Mouse (Mus musculus) lung, adult 18-20 months (tissue): ENCODE measurements around the gene Abcb1a.

ENCODE experiments used
- DNase-seq, 2 experiments: peaks; one replicate each; pipeline ENCODE4 v3.0.0; 2022; ENCODE audit warnings: mixed read lengths in 2 of 2

The Abcb1a gene

DNA sequence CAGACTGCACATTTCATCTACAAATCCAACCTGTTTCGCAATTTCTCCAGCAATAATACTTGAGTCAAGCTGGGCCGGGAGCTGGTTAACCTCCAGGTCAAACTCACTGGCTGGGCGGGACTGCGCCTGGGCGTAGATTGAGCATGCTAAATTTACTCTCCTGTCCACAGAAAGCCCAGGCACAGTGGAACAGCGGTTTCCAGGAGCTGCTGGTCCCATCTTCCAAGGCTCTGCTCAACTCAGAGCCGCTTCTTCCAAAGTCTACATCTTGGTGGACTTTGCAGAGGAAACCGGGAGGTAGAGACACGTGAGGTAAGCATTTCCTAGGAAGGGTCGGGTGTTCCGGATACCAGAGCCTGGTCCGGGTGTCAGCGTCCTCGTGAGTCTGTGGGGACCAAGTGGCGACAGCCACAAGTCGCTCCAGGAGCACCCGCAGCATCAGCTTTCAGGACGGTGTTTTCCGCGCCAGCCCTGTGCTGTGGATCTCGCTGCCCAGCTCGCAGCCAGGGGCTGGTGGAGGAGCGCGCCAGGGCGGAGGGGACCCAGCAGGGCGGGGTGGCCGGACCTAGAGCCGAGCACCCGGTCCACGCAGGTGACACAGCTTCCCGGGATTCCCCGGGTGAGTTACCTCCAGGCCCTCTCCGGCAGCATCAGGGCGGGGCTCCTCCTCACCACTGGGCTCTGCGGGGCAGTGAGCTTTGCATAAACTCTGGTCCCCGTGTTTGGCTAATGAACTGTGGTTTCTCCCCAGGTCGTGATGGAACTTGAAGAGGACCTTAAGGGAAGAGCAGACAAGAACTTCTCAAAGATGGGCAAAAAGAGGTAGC, at the start of gene Abcb1a:
TSS of gene Abcb1a (plus strand) at position 167 of the 827 bp plus-strand sequence.
- DNase-seq = peak; percentile 53 to 62

DNA sequence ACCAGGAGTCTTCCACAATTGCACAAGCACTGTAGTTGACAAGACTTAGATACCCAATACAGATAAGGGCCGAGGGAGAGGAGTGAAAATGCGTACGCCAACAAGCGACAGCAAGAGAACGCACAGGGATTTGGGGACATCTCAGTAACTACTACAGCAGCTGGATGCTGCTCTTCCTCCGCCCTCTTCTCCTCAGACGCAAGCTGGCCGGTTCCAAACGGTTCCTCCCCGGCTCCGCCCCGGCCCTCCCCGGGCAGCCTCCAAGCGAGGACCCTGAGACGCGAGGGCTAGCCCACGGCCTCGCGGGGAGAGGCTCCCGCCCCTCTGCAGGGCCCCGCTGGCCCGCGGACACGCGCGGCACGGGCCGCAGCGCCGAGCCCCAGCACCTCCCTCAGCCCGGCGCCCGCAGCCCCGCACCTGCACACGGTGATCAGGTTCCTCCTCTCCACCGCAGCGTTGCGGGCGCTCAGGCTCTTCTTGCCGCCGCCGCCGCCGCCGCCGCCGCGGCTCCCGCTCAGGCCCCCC, 37.7 kb upstream of the Abcb1a start:
- peak; percentile 34 to 35 for DNase-seq

DNA sequence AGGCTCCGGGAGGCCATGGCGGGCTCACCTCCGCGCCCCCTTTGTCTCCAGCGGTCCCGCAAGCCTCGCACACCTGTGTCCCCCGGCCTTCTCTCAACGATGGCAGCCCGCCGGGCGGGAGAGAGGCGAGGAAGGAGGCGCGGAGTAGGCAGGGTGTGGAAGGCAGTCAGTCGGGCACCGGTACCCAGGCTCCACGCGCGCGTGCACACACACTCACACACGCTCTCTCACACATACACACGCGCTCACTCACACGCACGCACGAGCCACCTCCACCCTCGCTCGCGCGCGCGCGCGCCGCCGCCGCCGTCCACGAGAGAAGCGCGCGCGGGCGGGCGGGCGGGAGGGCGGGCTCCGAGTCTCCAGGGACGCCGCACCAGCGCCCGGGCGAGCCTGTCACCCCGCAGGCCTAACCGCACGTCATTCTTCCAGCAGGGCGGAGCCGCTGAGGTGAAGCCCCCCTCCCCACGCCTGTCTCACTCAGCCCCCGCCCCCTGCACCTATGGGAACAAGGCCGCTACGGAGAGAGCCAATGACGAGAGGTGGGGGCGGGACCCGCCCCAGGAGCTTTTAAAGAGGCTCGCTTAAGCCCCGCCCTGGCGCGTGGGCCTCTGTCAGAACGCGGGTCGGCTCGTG, 37.2 kb upstream of the Abcb1a start, which contains the start of gene Rundc3b:
TSS of gene Rundc3b (minus strand) at position 357 of the 636 bp plus-strand sequence.
- DNase-seq = peak; percentile 90 to 93

GRCm38 (mm10) chr5:8632901-8633300, 27.0 kb upstream of the Abcb1a start:
- DNase-seq = no peak

DNA sequence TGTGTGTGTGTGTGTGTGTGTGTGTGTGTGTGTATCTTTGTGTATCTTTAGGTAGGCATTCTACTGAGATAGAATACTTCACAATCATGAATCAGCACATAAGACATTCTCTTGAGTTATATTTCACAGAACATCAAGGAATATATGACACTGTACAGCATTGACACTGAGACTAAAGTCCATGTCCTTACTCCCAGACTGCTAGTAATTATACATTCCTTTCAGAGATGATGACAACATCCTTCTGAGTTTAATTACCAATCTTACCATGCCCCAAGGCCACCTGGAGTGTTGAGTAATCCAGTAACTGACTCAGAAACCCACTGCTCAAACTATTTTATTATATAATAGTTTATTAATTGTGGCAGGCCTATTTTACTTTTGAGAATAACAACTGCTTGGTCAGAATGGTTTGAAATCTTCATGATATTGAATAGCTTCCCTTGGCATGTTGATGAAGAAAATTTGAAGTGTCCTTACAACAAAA, 25.3 kb upstream of the Abcb1a start:
- DNase-seq = no peak

DNA sequence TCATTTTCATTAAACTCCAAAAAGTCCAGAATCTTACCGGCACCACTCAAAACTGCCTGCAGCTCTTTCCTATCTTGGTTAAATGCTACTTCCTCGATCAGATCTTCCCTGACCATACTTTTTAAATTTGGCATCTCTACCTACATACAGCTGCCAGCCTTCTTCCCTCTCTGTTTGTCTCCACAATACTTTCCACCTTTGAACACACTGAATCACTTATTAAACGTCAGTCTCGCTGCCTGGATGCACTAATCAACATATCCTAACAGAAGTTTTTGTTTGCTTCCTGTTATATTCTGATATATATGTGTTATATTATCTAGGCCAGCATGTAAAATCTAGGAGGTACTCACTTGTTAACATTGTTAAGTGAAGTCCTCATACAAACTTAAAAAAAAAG, 11.6 kb upstream of the Abcb1a start:
- no peak for DNase-seq

DNA sequence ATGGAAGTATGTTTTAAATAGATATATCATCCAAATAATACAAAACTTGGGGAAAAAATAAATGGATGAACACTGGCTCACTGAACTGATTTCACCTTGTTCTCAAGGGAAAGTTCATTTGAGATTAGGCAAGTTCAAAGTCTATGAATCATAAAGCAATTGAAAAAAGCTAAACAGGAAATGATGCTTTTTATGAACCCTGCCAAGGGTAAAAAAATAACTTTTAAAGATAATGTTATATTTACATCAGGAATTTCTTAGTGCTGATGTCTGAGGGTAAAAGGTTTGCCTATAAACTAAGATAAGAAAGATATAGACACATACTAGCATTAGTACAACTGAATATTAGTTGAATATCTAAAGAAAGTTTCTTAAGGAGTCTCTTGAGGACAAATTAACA, 11.1 kb upstream of the Abcb1a start:
- DNase-seq = no peak

GRCm38 (mm10) chr5:8652085-8652484, 7.8 kb upstream of the Abcb1a start:
- DNase-seq = no peak

- no peak for DNase-seq
Measured at GRCm38 (mm10) chr5:8660738-8661151, 868 bp downstream of the Abcb1a start.

DNA sequence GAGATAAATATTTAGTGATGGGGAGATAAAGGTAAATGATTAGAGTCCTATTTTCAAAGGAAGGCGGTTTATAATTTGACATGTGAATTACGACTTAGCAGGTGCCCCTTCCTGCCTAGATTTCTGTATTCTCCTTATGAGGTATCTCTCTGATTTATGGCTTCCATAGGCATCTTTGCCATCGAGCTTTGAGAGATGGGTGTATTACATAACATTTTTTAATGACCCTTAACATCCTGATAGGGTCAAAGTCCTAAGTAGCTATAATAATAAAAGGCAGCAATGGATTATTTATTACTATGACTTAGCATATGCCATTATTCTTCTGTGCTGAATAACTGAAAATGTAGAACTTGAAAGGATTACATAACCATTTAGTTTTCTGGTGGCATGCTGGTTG, 4.8 kb downstream of the Abcb1a start:
- DNase-seq = no peak

DNA sequence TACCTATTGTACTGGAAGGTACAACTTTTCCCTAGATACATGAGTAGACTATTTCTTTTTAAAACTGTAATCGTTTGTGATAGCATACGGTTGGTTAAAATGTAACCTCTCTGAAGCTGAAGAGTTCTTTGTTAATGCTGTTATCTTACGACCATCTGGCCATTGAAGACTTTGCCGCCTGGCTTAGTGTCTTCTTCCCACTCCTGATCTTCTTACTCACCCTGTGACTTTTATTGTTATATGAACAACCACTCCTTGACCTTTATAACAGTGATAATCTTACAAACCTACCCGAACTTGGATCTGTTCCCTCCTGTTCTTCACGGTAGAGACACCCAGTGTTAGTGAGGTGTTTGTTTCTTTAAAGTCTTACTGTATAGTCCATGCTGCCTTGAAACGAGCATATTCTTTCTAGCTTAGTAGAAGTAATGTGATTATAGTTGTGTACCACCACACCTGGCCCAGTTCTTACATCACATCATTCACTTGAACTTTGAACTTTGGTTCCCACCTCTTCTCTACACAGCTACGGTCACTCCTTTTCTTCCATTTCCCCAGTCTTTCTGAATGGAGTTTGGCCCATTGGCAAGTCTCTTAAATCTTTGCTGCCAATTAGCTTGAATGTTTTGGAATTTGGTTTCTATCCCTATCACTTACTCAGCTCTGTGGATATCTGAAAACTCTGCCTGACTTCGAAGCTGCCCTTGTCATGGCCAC, 8.0 kb downstream of the Abcb1a start:
- DNase-seq = no peak

DNA sequence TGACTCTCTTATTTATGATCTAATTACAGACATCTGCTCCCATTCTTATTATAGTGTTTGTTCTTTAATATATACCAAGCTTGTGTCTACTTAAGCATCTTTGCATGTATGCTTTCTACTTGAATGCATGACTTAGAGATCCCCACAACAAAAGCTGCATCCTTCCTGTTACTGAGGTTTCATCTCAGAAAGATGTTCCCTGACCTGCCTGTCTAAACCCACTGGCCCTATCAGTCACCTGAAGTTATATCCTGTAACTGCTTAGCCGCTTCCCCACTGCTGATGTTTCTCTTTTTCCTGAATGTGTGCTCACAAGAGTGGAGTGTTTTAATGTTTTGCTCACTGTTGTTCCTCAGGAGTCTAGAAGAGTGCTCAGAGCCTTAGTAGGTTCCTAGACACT, 9.7 kb downstream of the Abcb1a start:
- no peak for DNase-seq

GRCm38 (mm10) chr5:8675262-8675951, 15.5 kb downstream of the Abcb1a start:
- no peak for DNase-seq

DNA sequence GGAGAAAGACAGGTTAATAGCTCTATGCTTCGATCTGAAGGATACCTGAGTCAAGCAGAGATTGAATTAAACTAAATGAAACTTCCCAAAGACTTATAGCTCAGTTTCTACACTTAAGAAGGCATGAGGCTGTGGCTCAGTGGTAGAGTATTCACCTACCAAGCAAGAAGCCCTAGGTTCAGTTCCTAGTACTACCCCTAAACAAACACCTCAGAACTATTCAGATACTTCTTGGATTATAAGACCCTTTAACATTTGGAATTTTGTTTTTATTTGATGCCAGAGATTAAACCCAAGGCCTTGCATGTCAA, 16.0 kb downstream of the Abcb1a start:
- DNase-seq = no peak

- no peak for DNase-seq
Measured at GRCm38 (mm10) chr5:8681166-8681565, 21.3 kb downstream of the Abcb1a start.

GRCm38 (mm10) chr5:8683686-8684085, 23.8 kb downstream of the Abcb1a start:
- DNase-seq = no peak

- no peak for DNase-seq
Measured at GRCm38 (mm10) chr5:8686071-8686470, 26.2 kb downstream of the Abcb1a start.

DNA sequence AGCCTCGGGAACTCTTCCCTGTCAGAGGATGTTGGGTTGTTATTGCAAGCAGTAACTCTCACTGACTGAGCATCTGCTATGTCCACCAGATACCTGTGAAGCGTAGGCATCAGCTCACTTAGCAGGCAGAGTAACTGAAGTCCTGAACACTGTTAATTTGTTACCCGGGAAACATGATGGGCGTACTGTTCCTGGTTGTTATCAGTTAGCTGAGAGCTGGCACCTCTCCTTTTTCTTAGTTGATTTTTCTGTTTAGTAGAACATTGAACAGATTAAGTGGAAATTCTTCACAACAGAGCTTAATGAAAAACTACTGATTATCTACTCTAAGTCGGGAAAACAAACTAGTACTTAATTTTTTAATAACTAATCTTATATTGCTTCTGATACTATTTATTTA, 27.7 kb downstream of the Abcb1a start:
- DNase-seq = no peak

GRCm38 (mm10) chr5:8716061-8716460, 56.2 kb downstream of the Abcb1a start:
- no peak for DNase-seq

GRCm38 (mm10) chr5:8719556-8719955, 59.7 kb downstream of the Abcb1a start:
- DNase-seq = no peak

DNA sequence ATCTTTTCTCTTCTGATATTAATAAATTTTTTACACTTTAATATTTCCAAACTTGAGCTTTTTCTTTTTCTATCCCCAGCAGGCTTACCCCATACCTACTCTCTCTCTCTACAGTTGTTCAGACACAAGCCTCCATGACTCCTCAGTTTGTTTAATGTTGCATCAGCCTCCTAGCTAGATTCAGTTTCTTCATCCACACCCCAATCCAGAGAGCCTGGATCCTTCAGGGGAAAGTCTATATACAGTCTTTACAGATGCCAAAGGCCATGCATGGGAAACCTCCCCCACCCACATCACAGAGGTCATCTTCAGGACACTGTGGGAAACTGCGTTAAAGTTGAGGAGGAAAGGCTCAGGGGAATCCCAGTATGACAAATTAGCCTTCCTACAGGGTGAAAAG, 62.3 kb downstream of the Abcb1a start:
- DNase-seq = no peak

GRCm38 (mm10) chr5:8722867-8723266, 63.0 kb downstream of the Abcb1a start:
- peak in 1 of 2 experiments; percentile 6 for DNase-seq

DNA sequence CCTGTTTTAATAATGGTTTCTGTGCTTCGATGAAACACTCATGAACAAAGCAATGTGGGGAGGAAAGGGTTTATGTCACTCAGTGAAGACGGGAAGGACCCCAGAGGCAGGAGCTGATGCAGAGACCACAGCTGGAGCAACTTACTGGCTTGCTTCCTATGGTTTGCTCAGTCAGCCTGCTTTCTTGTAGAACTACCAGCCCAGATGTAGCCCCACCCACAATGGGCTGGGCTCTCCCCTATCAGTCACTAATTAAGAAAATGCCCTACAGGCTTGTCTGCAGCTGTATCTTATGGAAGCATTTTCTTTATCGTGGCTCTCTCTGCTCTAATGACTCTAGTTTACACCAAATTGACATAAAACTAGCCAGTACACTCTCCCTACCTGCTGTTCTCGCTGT, 67.9 kb downstream of the Abcb1a start:
- DNase-seq = no peak
